Mouse (Mus musculus) right cerebral cortex, adult 2 months (tissue): ENCODE measurements at regions not wholly inside any gene's neighbourhood (a gene's known extent, or its start where the extent isn't known, plus 50 kb on each side); places are given as distances from the start of the nearest gene placed in this dataset.

Experiments
- DNase-seq, 2 experiments: peaks; one replicate each; pipeline ENCODE4 v3.0.0; 2021 to 2022; ENCODE audit warnings: low spot score in 2 of 2

- DNase-seq, result no peak
Observed at GRCm38 (mm10) chr2:159138603-159139002, 344.0 kb downstream of the Dhx35 start.

GRCm38 (mm10) chr2:159145980-159146379 lies 351.4 kb downstream of the Dhx35 start:
- DNase-seq, result no peak

GRCm38 (mm10) chr2:159163985-159164384 lies 369.4 kb downstream of the Dhx35 start:
- peak; percentile 60 to 65 for DNase-seq

GRCm38 (mm10) chr2:159168553-159169064 lies 374.0 kb downstream of the Dhx35 start:
- no peak for DNase-seq

GRCm38 (mm10) chr2:159196156-159196555 lies 401.5 kb downstream of the Dhx35 start:
- DNase-seq, result no peak

GRCm38 (mm10) chr2:159232266-159232665 lies 437.7 kb downstream of the Dhx35 start:
- no peak for DNase-seq

GRCm38 (mm10) chr2:159235000-159235399 lies 440.4 kb downstream of the Dhx35 start:
- DNase-seq, result no peak

GRCm38 (mm10) chr2:159250065-159250464 lies 455.5 kb downstream of the Dhx35 start:
- peak; percentile 8 to 9 for DNase-seq

GRCm38 (mm10) chr2:159250993-159251665 lies 456.5 kb downstream of the Dhx35 start:
- DNase-seq, result no peak

GRCm38 (mm10) chr2:159270221-159271080 lies 475.8 kb downstream of the Dhx35 start:
- DNase-seq, result no peak

- no peak for DNase-seq
Observed at GRCm38 (mm10) chr2:159278896-159279295, 484.3 kb downstream of the Dhx35 start.

GRCm38 (mm10) chr2:159281558-159282320 lies 487.1 kb downstream of the Dhx35 start:
- DNase-seq, result no peak

- peak; percentile 4 to 13 for DNase-seq
Observed at GRCm38 (mm10) chr2:159284100-159284499, 489.5 kb downstream of the Dhx35 start.

- DNase-seq, result no peak
Observed at GRCm38 (mm10) chr2:159284525-159285189, 490.1 kb downstream of the Dhx35 start.

GRCm38 (mm10) chr2:159287996-159288563 lies 493.5 kb downstream of the Dhx35 start:
- DNase-seq, result no peak

- no peak for DNase-seq
Observed at GRCm38 (mm10) chr2:159290081-159290480, 495.5 kb downstream of the Dhx35 start.

GRCm38 (mm10) chr2:159307001-159307400 lies 512.4 kb downstream of the Dhx35 start:
- no peak for DNase-seq

GRCm38 (mm10) chr2:159334711-159335110 lies 540.1 kb downstream of the Dhx35 start:
- no peak for DNase-seq

GRCm38 (mm10) chr2:159336646-159337045 lies 542.0 kb downstream of the Dhx35 start:
- DNase-seq, result no peak

GRCm38 (mm10) chr2:159343624-159344560 lies 549.3 kb downstream of the Dhx35 start:
- no peak for DNase-seq
